Mouse (Mus musculus): ENCODE data around the gene Rbx1.

- TF ChIP-seq CTCF (IDR thresholded peaks at IDR 0.05; ENCODE audit: low read depth), result no peak
- TF ChIP-seq EP300 (IDR thresholded peaks at IDR 0.05; ENCODE audit: low read depth), result no peak
Observed at GRCm38 (mm10) chr15:81470735-81471134, 4.6 kb downstream of the Rbx1 start.

Data from liver, embryonic 14.5 days (tissue).